Mouse (Mus musculus) stomach, postnatal 0 days (tissue): ENCODE measurements at regions not wholly inside any gene's neighbourhood (a gene's known extent, or its start where the extent isn't known, plus 50 kb on each side); places are given as distances from the start of the nearest gene placed in this dataset.

Experiments used
- CTCF ChIP-seq: IDR thresholded peaks from 2 replicates; pipeline ENCODE4 v1.5.1; 2016; ENCODE audit warnings: antibody characterized with exemption, low read depth, mild to moderate bottlenecking, moderate library complexity
- EP300 ChIP-seq: optimal IDR thresholded peaks from 2 replicates; pipeline ENCODE3; 2016; ENCODE audit warnings: antibody characterized with exemption

DNA sequence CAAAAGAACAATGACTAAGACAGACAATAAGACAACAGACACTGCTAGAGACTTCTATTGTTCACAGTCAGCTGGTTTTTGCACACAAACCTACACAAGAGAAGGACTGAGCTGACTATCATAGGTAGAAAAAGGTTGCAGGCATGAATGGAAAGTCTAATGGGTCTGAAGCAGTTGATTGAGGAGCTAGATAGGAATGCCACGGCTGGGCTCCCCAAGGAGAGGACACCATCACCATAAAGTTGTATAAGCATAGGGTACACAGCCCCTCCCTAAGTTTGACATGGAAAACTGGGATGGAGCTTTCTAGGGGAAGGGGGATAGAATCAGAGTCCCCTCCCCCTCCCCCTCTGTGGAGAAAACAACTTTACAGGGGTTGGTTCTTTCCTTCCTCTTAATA is 88.5 kb upstream of the Ankrd28 start:
- TF ChIP-seq CTCF, result no peak
- TF ChIP-seq EP300, result no peak
